Mouse (Mus musculus) midbrain, embryonic 12.5 days (tissue): ENCODE data around the gene Treml1. TPM values are rescaled to one million over a fixed set of nuclear protein-coding genes. Genes with fewer than 3 reads are reported as not detected.

ENCODE experiments used
- ATAC-seq: fragments of 200-750 bp; cut with Nextera tagmentation; 2 replicates; pipeline ENCODE4 v1.8.0; 2017; ENCODE audit warnings: low read depth, moderate TSS enrichment, moderate library complexity; ENCODE audit not compliant: low FRiP score
- H3K27ac ChIP-seq: fragments of 300-500 bp; sonication (generic); replicated peaks from 2 replicates; pipeline ENCODE4 v1.5.1; 2016; ENCODE audit warnings: mild to moderate bottlenecking
- H3K27me3 ChIP-seq: fragments of 300-500 bp; sonication (generic); 2 replicates; pipeline ENCODE4 v1.6.1; 2016; ENCODE audit warnings: mild to moderate bottlenecking
- H3K36me3 ChIP-seq: fragments of 300-500 bp; sonication (generic); 2 replicates; pipeline ENCODE4 v1.6.1; 2016
- H3K4me1 ChIP-seq: fragments of 300-500 bp; sonication (generic); 2 replicates; pipeline ENCODE4 v1.6.1; 2016
- H3K4me2 ChIP-seq: fragments of 300-500 bp; sonication (generic); replicated peaks from 2 replicates; pipeline ENCODE4 v1.6.1; 2016; ENCODE audit warnings: mild to moderate bottlenecking, moderate library complexity
- H3K4me3 ChIP-seq: fragments of 300-500 bp; sonication (generic); 2 replicates; pipeline ENCODE4 v1.5.1; 2016; ENCODE audit warnings: mild to moderate bottlenecking
- H3K9ac ChIP-seq: fragments of 300-500 bp; sonication (generic); replicated peaks from 2 replicates; pipeline ENCODE4 v1.6.1; 2016; ENCODE audit warnings: mild to moderate bottlenecking, moderate library complexity
- H3K9me3 ChIP-seq: fragments of 300-500 bp; sonication (generic); 2 replicates; pipeline ENCODE4 v1.6.1; 2016; ENCODE audit warnings: mild to moderate bottlenecking
- WGBS: fragments of 180-500 bp; shearing (Covaris S2); methylation state at CpG from one replicate; pipeline ENCODE4 v1.1.7; 2016; 5-methylcytosine and 5-hydroxymethylcytosine counted together
- polyA plus RNA-seq: library from polyadenylated mRNA; unstranded; fragments of >200 nt; fragmentation: Nextera tagmentation; extraction: Ambion mirVana; gene quantifications from 2 replicates; pipeline ENCODE4 v1.2.1, GENCODE M21; 2016

Treml1 gene
- polyA plus RNA-seq, 1 experiment from 2014 or later, result 1.6 TPM

DNA sequence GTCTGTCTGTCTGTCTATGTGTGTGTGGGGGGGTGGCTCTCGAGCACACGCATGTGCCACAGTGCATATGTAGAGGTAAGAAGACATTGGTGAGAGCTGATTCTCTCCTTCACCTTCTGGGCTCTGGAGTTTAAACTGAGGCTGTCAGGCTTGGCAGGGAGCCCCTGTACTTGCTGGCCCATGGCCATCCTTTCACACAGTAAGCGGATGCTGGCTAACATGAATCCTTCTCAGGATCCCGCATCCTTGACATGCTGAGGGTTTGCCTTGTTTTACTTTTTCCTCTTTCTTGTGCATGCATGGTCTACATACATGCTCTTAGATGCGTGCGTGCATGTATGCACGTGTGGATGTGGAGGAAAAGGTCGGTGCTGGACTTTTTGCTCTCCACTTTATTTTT is 3.2 kb downstream of the Treml1 start:
- H3K4me3 ChIP-seq, result no peak overlapping the region
- ATAC-seq, result no peak
- H3K4me1 ChIP-seq, result no peaks in the 10 kb centered on the region; the same call in 1 of the 2 replicates
- no peak overlapping the region for H3K9ac ChIP-seq
- H3K27me3 ChIP-seq, result no peaks in the 10 kb centered on the region
- no peak overlapping the region for H3K4me2 ChIP-seq
- no peaks in the 10 kb centered on the region for H3K36me3 ChIP-seq
- H3K27ac ChIP-seq, result no peak overlapping the region
- 91% methylated on average over 8 of the region's 8 CpGs for WGBS
- no peaks in the 10 kb centered on the region for H3K9me3 ChIP-seq

DNA sequence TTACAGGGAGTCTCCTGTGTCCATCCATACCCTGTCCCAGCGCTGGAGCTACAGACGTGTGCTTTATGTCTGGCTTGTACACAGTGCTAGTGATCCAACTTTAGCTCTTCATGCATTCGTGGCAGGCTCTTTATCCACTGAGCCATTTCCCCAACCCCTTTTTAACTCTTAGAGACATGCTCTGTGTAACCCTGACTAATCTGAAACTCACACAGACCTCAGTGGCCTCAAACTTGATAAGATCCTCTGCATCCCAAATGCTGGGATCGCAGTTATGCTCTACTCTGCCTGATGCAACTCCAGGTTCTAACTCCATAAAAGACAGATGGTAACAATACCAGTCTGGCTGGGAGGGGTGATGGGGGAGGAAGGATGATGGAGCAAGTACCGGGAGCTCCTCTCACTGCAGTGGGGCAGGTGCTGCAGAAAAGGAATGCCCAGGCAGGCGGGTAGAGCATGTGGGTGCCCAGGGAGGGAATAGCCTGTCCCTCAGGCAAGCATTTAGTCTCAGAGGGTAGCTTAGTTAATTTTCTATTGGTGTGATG is 3.8 kb downstream of the Treml1 start:
- 76% methylated on average over 6 of the region's 6 CpGs for WGBS
- H3K4me2 ChIP-seq, result no peak overlapping the region
- ATAC-seq, result no peak

DNA sequence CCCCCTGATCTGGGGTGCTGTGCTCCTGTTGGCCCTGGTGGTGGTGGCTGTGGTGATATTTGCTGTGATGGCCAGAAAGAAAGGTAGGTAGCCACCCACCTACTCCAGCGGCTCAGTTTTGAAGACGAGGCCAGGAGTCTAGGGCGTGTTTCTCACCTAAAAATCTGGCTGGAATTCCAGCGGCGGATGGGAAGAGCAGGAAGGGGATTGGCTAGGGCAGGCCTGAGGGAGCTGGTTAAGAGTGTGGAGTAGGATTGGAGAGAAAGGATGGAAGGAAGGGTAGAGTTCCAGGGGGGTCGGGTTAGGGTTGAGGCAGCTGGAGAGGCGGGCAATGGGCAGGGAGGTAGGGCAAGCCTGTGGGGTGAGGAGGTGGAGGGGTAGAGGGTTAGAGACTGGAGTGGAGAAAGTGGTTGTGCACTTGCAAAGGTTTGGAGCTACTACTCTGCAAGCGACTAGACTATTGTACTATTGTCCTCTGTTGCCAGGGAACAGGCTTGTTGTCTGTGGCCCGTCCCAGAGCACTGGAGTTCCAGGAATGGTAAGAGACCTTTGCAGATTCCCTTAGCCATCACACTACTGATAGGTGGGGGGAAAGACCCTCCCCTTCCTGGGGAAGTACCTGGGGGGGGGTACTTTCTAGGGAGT is 5.9 kb downstream of the Treml1 start:
- ATAC-seq, result no peak
- WGBS, result 67% methylated on average over 9 of the region's 9 CpGs
- no peaks in the 10 kb centered on the region; the same call in 1 of the 2 replicates for H3K4me1 ChIP-seq
- no peak overlapping the region for H3K4me2 ChIP-seq
- H3K9ac ChIP-seq, result no peak overlapping the region
- H3K9me3 ChIP-seq, result no peaks in the 10 kb centered on the region
- H3K36me3 ChIP-seq, result no peaks in the 10 kb centered on the region
- no peak overlapping the region for H3K27ac ChIP-seq
- no peak overlapping the region for H3K4me3 ChIP-seq
- no peaks in the 10 kb centered on the region for H3K27me3 ChIP-seq

More for the DNA sequence above, 3.8 kb downstream of the Treml1 start:
- no peak overlapping the region for H3K4me3 ChIP-seq
- H3K4me1 ChIP-seq, result no peaks in the 10 kb centered on the region; the same call in 1 of the 2 replicates
- no peak overlapping the region for H3K9ac ChIP-seq
- no peaks in the 10 kb centered on the region for H3K36me3 ChIP-seq
- H3K27ac ChIP-seq, result no peak overlapping the region
- no peaks in the 10 kb centered on the region for H3K9me3 ChIP-seq
- no peaks in the 10 kb centered on the region for H3K27me3 ChIP-seq

DNA sequence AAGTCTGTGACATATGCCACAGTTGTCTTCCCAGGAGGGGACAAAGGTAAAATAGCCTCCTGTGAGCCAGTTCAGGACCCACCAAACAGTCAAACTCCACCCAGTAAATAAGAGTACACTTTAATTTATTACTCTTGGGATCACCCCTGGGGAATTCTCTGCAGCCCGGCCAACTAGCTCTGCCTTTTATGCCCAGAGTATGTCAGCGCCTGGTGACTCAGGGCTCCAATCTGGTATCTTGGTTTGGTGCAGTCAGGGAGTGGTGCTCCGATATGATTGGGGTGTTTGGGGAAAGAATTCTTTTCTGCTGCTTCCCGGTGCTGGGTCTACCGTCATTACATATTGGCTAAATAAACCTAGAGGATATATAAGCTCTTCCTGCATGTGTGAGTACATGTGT is 7.1 kb downstream of the Treml1 start:
- 91% methylated on average over 5 of the region's 5 CpGs for WGBS
- no peak overlapping the region for H3K4me2 ChIP-seq
- H3K4me3 ChIP-seq, result no peak overlapping the region
- no peaks in the 10 kb centered on the region for H3K27me3 ChIP-seq
- no peaks in the 10 kb centered on the region; the same call in 1 of the 2 replicates for H3K4me1 ChIP-seq
- no peak for ATAC-seq
- no peak overlapping the region for H3K27ac ChIP-seq
- no peaks in the 10 kb centered on the region for H3K9me3 ChIP-seq
- H3K36me3 ChIP-seq, result no peaks in the 10 kb centered on the region
- no peak overlapping the region for H3K9ac ChIP-seq

DNA sequence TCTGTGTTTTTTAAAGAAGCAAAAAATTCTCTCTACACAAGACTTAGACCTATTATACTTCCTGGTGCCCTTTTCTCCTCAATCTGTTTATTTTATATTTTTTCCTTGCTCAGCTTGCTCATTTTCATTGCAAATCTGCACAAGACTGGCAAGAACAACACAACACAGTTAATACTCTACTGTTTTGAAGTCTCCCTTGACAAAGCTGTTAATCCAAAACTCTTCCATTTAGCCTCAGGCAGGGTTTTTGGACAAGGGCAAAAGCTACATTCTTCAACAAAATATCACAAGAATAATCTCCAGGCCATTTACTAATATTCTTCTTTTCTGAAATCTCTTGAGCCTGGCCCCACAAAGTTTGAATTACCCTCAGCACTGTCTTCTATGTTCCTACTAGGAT is 11.9 kb downstream of the Treml1 start:
- Histone ChIP-seq H3K4me3 (no peak overlapping the region), H3K9me3 (0 out of 2 replicates have a peak, but pooled peaks cover 5% of the 10 kb centered on the region), H3K27ac (no peak overlapping the region), H3K4me2 (no peak overlapping the region), H3K27me3 (no peaks in the 10 kb centered on the region), H3K36me3 (no peaks in the 10 kb centered on the region), H3K9ac (no peak overlapping the region), H3K4me1 (no peaks in the 10 kb centered on the region)
- ATAC-seq, result no peak

DNA sequence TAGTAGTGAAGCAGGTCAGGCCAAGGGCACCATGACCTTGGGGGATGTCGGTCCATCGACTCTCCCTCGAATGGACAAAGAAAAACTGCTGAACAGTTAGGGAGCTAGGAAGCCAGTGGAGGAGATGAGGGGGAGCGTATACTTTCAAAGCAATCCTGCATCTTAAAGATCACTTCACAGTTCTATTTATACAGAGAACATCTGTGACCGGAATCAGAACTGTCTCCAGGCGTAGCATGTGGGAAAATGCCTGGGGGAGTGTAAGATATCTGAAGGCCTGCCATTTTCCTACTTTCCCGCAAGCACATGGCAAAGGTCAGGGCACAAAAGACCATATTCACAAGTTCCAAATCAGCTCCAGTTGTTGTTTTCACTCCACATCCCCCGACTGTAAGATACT is 13.3 kb downstream of the Treml1 start:
- Histone ChIP-seq H3K4me2 (no peak overlapping the region), H3K9me3 (0 out of 2 replicates have a peak, but pooled peaks cover 5% of the 10 kb centered on the region)
- 77% methylated on average over 8 of the region's 8 CpGs for WGBS

DNA sequence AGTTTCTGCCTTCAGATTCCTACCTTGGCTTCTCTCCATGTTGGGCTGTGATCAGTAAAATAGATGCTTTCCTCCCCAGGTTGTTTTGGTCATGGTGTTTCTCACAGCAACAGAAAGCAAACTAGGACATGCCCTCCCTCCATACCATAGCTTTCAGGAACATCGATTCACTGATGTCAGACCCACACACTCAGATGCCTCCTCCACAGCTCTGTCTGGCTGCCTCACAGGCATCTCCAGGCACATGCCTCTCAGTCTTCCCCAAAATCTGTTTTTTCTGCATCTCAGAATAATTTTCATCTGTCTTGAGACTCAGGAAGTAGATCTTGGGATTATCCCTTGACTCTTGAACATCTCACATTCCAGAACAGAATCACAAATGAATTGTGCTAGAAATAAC is 16.4 kb downstream of the Treml1 start:
- Histone ChIP-seq H3K9me3 (0 out of 2 replicates have a peak, but pooled peaks cover 5% of the 10 kb centered on the region), H3K4me2 (no peak overlapping the region), H3K4me1 (no peaks in the 10 kb centered on the region), H3K36me3 (no peaks in the 10 kb centered on the region), H3K27ac (no peak overlapping the region), H3K9ac (no peak overlapping the region), H3K4me3 (no peak overlapping the region), H3K27me3 (no peaks in the 10 kb centered on the region)
- ATAC-seq, result no peak
- 90% methylated on average over 1 of the region's 1 CpGs for WGBS

More for the DNA sequence above, 13.3 kb downstream of the Treml1 start:
- no peak for ATAC-seq
- no peaks in the 10 kb centered on the region for H3K4me1 ChIP-seq
- H3K27me3 ChIP-seq, result no peaks in the 10 kb centered on the region
- H3K36me3 ChIP-seq, result no peaks in the 10 kb centered on the region
- H3K27ac ChIP-seq, result no peak overlapping the region
- no peak overlapping the region for H3K9ac ChIP-seq
- H3K4me3 ChIP-seq, result no peak overlapping the region

DNA sequence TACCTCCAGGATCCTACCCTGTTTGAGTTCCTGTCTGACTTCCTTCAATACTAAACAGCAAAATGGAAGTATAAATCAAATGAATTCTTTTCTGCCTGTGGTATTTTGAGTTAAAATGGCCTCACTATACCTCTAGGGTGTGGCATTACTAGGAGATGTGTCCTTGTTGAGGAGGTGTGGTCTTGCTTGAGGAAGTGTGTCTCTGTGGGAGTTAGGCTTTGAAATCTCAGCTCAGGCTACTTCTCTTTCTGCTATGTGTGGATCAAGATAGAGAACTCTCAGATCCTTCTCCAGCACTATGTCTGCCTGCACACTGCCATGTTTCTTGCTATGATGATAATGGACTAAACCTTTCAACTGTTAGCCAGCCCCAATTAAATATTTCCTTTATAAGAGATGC is 19.3 kb downstream of the Treml1 start:
- Histone ChIP-seq H3K27ac (no peak overlapping the region), H3K9ac (no peak overlapping the region), H3K4me2 (no peak overlapping the region), H3K27me3 (no peaks in the 10 kb centered on the region), H3K36me3 (no peaks in the 10 kb centered on the region), H3K4me1 (no peaks in the 10 kb centered on the region), H3K9me3 (0 out of 2 replicates have a peak, but pooled peaks cover 5% of the 10 kb centered on the region), H3K4me3 (no peak overlapping the region)
- ATAC-seq, result no peak

DNA sequence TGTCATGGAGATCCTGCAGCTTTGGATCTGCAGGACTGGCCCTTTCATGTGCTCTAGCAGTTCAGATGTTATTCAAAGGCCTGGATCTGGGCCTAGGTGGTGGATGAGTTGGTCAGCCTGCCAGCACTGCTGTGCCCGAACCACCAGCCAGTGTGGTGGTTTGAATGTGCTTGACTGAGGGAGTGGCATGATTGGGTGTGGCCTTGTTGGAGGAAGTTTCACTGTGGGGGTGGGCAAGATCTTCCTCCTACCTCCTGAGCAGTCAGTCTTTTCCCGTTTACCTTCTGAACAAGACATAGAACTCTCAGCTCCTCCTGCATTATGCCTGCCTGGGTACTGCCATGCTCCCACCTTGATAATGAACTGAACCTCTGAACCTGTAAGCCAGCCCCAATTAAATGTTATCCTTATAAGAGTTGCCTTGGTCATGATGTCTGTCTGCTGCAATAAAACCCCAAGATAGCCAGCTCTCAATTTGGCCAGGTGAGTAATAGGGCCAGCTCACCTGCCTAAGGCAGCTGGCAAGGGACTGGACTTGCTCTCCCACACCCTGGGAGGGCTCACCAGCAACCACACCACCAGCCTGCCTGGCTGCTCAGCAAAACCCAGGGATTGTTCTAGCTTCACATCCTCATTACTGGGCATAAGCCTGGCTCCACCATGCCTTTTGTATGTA is 26.2 kb downstream of the Treml1 start:
- ATAC-seq, result no peak
- Histone ChIP-seq H3K4me1 (no peaks in the 10 kb centered on the region), H3K9me3 (no peaks in the 10 kb centered on the region), H3K27ac (no peak overlapping the region), H3K36me3 (peaks cover 48% of the 10 kb centered on the region), H3K4me2 (no peak overlapping the region), H3K4me3 (no peak overlapping the region), H3K9ac (no peak overlapping the region), H3K27me3 (no peaks in the 10 kb centered on the region)
- 75% methylated on average over 2 of the region's 2 CpGs for WGBS

DNA sequence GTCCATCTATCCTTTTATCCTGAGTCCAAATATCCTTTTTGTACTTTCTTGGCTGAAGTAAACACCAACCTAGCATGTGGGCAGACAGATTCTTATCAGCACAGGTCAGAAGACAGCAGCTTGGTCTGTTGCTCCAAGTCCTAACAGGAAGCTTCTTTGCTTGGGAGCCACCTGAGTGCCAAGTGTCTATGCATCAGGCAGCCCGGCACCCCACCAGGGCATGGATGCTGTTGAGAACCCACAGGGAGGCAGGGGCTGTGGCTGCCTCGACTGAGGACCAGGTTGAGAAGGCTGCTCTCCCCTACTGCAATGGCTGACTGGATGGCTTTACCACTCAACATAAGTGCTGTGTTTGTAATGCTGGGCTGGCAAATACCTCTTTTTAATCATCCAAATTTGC is 28.9 kb downstream of the Treml1 start:
- peaks cover 75% of the 10 kb centered on the region for H3K36me3 ChIP-seq
- no peak for ATAC-seq
- H3K9me3 ChIP-seq, result no peaks in the 10 kb centered on the region
- H3K4me3 ChIP-seq, result no peak overlapping the region
- no peak overlapping the region for H3K4me2 ChIP-seq
- WGBS, result 90% methylated on average over 2 of the region's 2 CpGs
- H3K27me3 ChIP-seq, result no peaks in the 10 kb centered on the region
- H3K27ac ChIP-seq, result no peak overlapping the region
- H3K9ac ChIP-seq, result no peak overlapping the region
- H3K4me1 ChIP-seq, result no peaks in the 10 kb centered on the region

DNA sequence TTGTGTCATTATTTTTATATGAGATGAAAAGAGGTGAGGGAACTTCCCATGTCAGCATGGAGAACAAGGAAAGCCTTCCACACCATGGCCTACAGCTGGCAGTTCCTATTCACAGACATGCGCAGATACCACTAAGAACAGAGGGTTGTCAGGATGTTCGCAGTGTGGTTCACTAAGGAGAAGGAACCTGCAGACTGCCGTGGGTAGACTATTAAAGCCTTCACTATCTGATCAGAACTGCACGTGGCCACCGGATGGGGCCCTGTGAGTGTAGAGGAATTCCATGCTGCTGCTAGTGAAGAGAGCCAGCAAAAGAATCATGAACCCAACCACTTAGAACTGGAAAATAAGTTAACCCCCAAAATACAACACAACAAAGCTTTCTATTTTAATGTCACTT is 29.7 kb downstream of the Treml1 start:
- H3K4me1 ChIP-seq, result no peaks in the 10 kb centered on the region
- H3K4me3 ChIP-seq, result no peak overlapping the region
- 94% methylated on average over 5 of the region's 5 CpGs for WGBS
- no peak overlapping the region for H3K27ac ChIP-seq
- no peak for ATAC-seq
- no peak overlapping the region for H3K9ac ChIP-seq
- no peaks in the 10 kb centered on the region for H3K9me3 ChIP-seq
- no peaks in the 10 kb centered on the region for H3K27me3 ChIP-seq
- no peak overlapping the region for H3K4me2 ChIP-seq
- peaks cover 83% of the 10 kb centered on the region for H3K36me3 ChIP-seq

DNA sequence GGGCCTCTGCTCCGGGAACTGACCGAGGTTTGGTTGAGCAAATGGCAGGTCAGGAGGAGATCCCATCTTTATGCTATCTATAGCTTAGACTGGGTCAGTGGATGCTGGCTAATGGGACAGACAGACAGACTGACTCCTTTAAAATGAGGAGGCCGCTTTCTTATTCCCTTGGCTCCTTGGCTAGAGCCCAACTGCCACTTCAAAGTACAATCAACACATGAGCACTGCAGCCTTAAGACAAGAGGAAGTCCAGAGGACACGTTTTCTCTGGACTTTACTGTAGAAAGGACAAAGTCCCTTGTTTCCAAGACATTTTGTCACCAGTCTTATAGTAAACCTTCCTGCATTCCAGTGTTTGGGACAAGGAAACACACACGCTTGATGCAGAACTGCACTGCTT is 31.7 kb downstream of the Treml1 start:
- H3K9me3 ChIP-seq, result no peaks in the 10 kb centered on the region
- peaks cover 99% of the 10 kb centered on the region for H3K36me3 ChIP-seq
- 90% methylated on average over 5 of the region's 5 CpGs for WGBS
- no peak overlapping the region for H3K4me2 ChIP-seq
- H3K4me1 ChIP-seq, result no peaks in the 10 kb centered on the region
- no peaks in the 10 kb centered on the region for H3K27me3 ChIP-seq
- H3K4me3 ChIP-seq, result no peak overlapping the region
- no peak overlapping the region for H3K9ac ChIP-seq
- H3K27ac ChIP-seq, result no peak overlapping the region
- no peak for ATAC-seq
